Mouse (Mus musculus) embryonic facial prominence, embryonic 14.5 days (tissue): ENCODE measurements at regions not wholly inside any gene's neighbourhood (a gene's known extent, or its start where the extent isn't known, plus 50 kb on each side); places are given as distances from the start of the nearest gene placed in this dataset.

ENCODE experiments used
- ATAC-seq: fragments of 200-750 bp; cut with Nextera tagmentation; 2 replicates; pipeline ENCODE4 v1.8.0; 2017; ENCODE audit warnings: low read depth, moderate number of reproducible peaks, moderate TSS enrichment
- DNase-seq: peaks from one replicate; pipeline ENCODE4 v3.0.0-alpha.2; 2015; ENCODE audit warnings: low spot score
- H3K27ac ChIP-seq: fragments of 300-500 bp; sonication (generic); replicated peaks from 2 replicates; pipeline ENCODE4 v1.5.1; 2014; ENCODE audit warnings: low read depth, mild to moderate bottlenecking, low read length, moderate library complexity
- H3K27me3 ChIP-seq: fragments of 300-500 bp; sonication (generic); replicated peaks from 2 replicates; pipeline ENCODE4 v1.6.1; 2014; ENCODE audit warnings: low read length; ENCODE audit not compliant: control insufficient read depth, insufficient read depth
- H3K36me3 ChIP-seq: fragments of 300-500 bp; sonication (generic); 2 replicates; pipeline ENCODE4 v1.6.1; 2014; ENCODE audit warnings: low read length, mixed read lengths; ENCODE audit not compliant: control insufficient read depth, insufficient read depth
- H3K4me1 ChIP-seq: fragments of 300-500 bp; sonication (generic); 2 replicates; pipeline ENCODE4 v1.6.1; 2014; ENCODE audit warnings: antibody characterized with exemption, low read length; ENCODE audit not compliant: control insufficient read depth, insufficient read depth
- H3K4me2 ChIP-seq: fragments of 300-500 bp; sonication (generic); 2 replicates; pipeline ENCODE4 v1.6.1; 2014; ENCODE audit warnings: low read depth, mild to moderate bottlenecking, low read length, moderate library complexity, mixed read lengths
- H3K4me3 ChIP-seq: fragments of 300-500 bp; sonication (generic); 2 replicates; pipeline ENCODE4 v1.5.1; 2014; ENCODE audit warnings: low read depth, mild to moderate bottlenecking, low read length
- H3K9ac ChIP-seq: fragments of 300-500 bp; sonication (generic); 2 replicates; pipeline ENCODE4 v1.6.1; 2014; ENCODE audit warnings: low read depth, mild to moderate bottlenecking, low read length, moderate library complexity, mixed read lengths
- H3K9me3 ChIP-seq: fragments of 300-500 bp; sonication (generic); 2 replicates; pipeline ENCODE4 v1.6.1; 2016; ENCODE audit warnings: low read length; ENCODE audit not compliant: control insufficient read depth
- WGBS: fragments of 180-500 bp; shearing (Covaris S2); extraction: QIAGEN DNeasy Blood & Tissue Kit; methylation state at CpG from one replicate; pipeline ENCODE4 v1.1.7; 2014; 5-methylcytosine and 5-hydroxymethylcytosine counted together

DNA sequence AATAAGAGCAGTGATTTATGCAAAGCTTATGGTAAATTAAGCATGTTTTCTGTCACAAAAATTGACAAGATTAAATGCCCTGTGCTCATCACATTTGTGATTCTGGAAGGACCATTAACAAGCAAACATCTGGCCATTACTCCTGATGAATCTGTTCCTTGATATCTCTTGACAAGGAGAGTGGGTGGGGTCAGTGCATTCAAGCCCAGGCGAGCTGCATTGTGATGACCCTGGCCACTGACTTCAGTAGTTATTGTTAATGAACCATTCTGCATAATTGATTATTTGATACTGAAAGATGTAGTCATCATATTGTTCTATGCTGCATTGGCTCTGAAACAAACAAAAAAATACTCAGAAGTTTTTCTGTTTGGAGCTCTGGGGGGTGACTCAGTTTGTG, 115.4 kb upstream of the Prmt6 start:
- Histone ChIP-seq H3K4me3 (no peak overlapping the region), H3K4me2 (no peak overlapping the region), H3K4me1 (no peaks in the 10 kb centered on the region), H3K9ac (no peak overlapping the region), H3K27ac (no peak overlapping the region), H3K9me3 (no peaks in the 10 kb centered on the region), H3K27me3 (no peaks in the 10 kb centered on the region), H3K36me3 (no peaks in the 10 kb centered on the region)
- WGBS: 69% methylated on average over 1 of the region's 1 CpGs
- ATAC-seq (no peak), DNase-seq (no peak)

DNA sequence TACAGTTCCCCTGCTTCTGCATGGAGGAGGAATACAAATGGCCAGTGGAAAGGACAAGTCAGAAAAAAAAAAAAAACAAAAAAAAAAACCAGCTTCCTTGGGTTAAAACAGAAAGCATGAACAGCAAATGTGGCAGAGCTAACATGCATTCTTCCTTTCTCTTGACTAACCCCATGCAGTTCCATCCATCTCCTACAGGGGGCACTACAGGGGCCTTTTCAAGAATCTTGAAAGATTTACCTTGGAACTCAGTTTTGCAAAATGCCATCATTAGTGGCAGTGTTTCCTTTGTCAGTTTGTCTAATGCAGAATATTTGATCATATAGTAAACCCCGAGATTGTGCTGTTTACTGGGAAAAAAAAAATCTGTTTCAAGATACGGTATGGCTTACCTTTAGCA, 111.1 kb upstream of the Prmt6 start:
- Histone ChIP-seq H3K27me3 (no peaks in the 10 kb centered on the region), H3K9me3 (no peaks in the 10 kb centered on the region), H3K4me3 (no peak overlapping the region), H3K9ac (no peak overlapping the region), H3K4me1 (no peaks in the 10 kb centered on the region), H3K27ac (no peak overlapping the region), H3K4me2 (no peak overlapping the region), H3K36me3 (no peaks in the 10 kb centered on the region)
- DNase-seq (no peak), ATAC-seq (no peak)
- 95% methylated on average over 2 of the region's 2 CpGs for WGBS

- Histone ChIP-seq H3K9ac (no peak overlapping the region), H3K4me3 (no peak overlapping the region), H3K27me3 (no peaks in the 10 kb centered on the region), H3K9me3 (no peaks in the 10 kb centered on the region), H3K27ac (no peak overlapping the region), H3K4me1 (no peaks in the 10 kb centered on the region), H3K4me2 (no peak overlapping the region), H3K36me3 (no peaks in the 10 kb centered on the region)
- DNase-seq (no peak), ATAC-seq (no peak)
- WGBS: 83% methylated on average over 8 of the region's 8 CpGs
These were observed 106.2 kb upstream of the Prmt6 start for GRCm38 (mm10) chr3:110356822-110357594.

GRCm38 (mm10) chr3:110353654-110354053, 102.9 kb upstream of the Prmt6 start:
- H3K27ac ChIP-seq: no peak overlapping the region
- H3K9me3 ChIP-seq: no peaks in the 10 kb centered on the region
- H3K9ac ChIP-seq: no peak overlapping the region
- 88% methylated on average over 1 of the region's 1 CpGs for WGBS
- ATAC-seq (no peak), DNase-seq (no peak)
- no peaks in the 10 kb centered on the region for H3K4me1 ChIP-seq
- no peak overlapping the region for H3K4me3 ChIP-seq
- no peaks in the 10 kb centered on the region for H3K27me3 ChIP-seq
- H3K36me3 ChIP-seq: no peaks in the 10 kb centered on the region
- H3K4me2 ChIP-seq: no peak overlapping the region

GRCm38 (mm10) chr3:110350075-110350474, 99.3 kb upstream of the Prmt6 start:
- Histone ChIP-seq H3K4me1 (no peaks in the 10 kb centered on the region), H3K36me3 (no peaks in the 10 kb centered on the region), H3K27ac (no peak overlapping the region), H3K27me3 (no peaks in the 10 kb centered on the region), H3K4me2 (no peak overlapping the region), H3K9ac (no peak overlapping the region), H3K4me3 (no peak overlapping the region), H3K9me3 (no peaks in the 10 kb centered on the region)
- WGBS: 78% methylated on average over 5 of the region's 5 CpGs
- ATAC-seq (no peak), DNase-seq (no peak)

- Histone ChIP-seq H3K4me2 (no peak overlapping the region), H3K4me3 (no peak overlapping the region), H3K27me3 (no peaks in the 10 kb centered on the region), H3K9me3 (no peaks in the 10 kb centered on the region), H3K4me1 (no peaks in the 10 kb centered on the region), H3K9ac (no peak overlapping the region), H3K27ac (no peak overlapping the region), H3K36me3 (no peaks in the 10 kb centered on the region)
- 68% methylated on average over 4 of the region's 4 CpGs for WGBS
- DNase-seq: no peak
- ATAC-seq: no peak
These were observed 98.6 kb upstream of the Prmt6 start for GRCm38 (mm10) chr3:110349446-110349845.

DNA sequence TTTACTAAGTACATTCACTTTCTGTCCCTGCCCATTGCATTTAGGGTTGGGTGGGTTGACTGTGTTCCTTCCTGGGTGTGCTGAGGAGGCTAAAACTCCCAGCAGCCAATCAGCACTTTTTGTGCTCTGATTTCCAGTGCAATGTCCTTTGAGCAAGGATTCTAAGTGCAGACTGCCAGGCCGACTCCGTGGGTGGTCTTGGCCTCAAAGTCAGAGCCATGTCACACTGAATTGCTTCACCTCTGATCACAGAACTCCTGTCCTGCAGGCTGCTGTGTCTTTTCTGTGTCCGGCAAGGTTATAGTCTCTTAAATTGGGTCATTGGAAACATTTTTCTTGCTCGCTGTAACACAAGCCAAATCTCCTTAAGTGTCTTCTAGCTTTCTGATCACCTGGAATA, 94.0 kb upstream of the Prmt6 start:
- Histone ChIP-seq H3K4me2 (no peak overlapping the region), H3K9ac (no peak overlapping the region), H3K4me1 (no peaks in the 10 kb centered on the region), H3K27ac (no peak overlapping the region), H3K4me3 (no peak overlapping the region), H3K27me3 (no peaks in the 10 kb centered on the region), H3K9me3 (no peaks in the 10 kb centered on the region), H3K36me3 (no peaks in the 10 kb centered on the region)
- ATAC-seq (no peak), DNase-seq (peak; percentile 4)
- 42% methylated on average over 4 of the region's 4 CpGs for WGBS

GRCm38 (mm10) chr3:110340067-110340466, 89.3 kb upstream of the Prmt6 start:
- H3K36me3 ChIP-seq: no peaks in the 10 kb centered on the region
- H3K4me3 ChIP-seq: no peak overlapping the region
- no peaks in the 10 kb centered on the region for H3K4me1 ChIP-seq
- no peaks in the 10 kb centered on the region for H3K27me3 ChIP-seq
- ATAC-seq (no peak), DNase-seq (no peak)
- H3K27ac ChIP-seq: no peak overlapping the region
- no peak overlapping the region for H3K4me2 ChIP-seq
- H3K9me3 ChIP-seq: no peaks in the 10 kb centered on the region
- no peak overlapping the region for H3K9ac ChIP-seq
- WGBS: 97% methylated on average over 2 of the region's 2 CpGs

GRCm38 (mm10) chr3:110339026-110339606, 88.3 kb upstream of the Prmt6 start:
- Histone ChIP-seq H3K36me3 (no peaks in the 10 kb centered on the region), H3K27me3 (no peaks in the 10 kb centered on the region), H3K4me2 (no peak overlapping the region), H3K27ac (no peak overlapping the region), H3K9ac (no peak overlapping the region), H3K4me3 (no peak overlapping the region), H3K4me1 (no peaks in the 10 kb centered on the region), H3K9me3 (no peaks in the 10 kb centered on the region)
- ATAC-seq (no peak), DNase-seq (no peak)
- 78% methylated on average over 2 of the region's 2 CpGs for WGBS
